Mouse (Mus musculus): Measurements from ENCODE around the gene Muc16.

DNA sequence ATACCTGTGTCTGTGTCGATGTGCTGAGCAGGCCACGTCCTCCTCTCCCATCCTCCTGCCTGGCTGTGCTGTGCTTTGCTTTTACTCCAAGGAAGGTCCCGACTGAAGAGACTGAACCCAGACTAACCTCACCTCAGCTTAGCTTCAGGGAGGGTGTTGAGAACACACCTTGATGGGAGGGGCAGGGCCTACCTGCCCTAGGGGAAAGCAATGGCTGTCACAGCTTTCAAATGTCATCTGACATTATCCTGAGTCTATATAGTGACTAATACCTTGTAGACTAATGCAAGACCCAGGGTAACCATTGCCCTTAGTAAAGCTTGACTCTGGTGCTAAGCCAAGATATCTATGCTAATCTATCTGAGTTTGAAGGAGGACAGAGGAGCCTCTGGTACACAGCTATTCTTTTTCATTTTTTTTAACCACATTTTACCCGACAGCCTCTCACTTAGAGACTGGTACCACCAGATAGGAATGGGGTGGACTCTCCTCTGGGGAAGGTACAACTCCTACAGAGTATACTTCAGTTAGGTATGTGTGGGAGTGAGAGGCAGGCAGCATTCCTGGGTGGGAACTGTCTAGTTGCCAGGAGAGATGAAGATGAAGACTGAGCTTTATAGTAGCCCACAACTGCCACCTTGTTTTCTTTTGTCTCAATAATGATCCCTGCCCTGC is at the start of gene Muc16:
- no peak for TF ChIP-seq EP300 (IDR thresholded peaks at IDR 0.05; ENCODE audit: insufficient read depth, low read depth, low read length)
- TF ChIP-seq CTCF (IDR thresholded peaks at IDR 0.05; ENCODE audit: low read depth, low read length) = no peak
